Mouse (Mus musculus): Measurements from ENCODE around the gene Gpr34. TPM values are rescaled to one million over a fixed set of nuclear protein-coding genes. Genes with fewer than 3 reads are reported as not detected.

The Gpr34 gene
- total and polyA plus RNA-seq, 2 experiments from 2014 or later = 3.9 to 5.6 TPM

DNA sequence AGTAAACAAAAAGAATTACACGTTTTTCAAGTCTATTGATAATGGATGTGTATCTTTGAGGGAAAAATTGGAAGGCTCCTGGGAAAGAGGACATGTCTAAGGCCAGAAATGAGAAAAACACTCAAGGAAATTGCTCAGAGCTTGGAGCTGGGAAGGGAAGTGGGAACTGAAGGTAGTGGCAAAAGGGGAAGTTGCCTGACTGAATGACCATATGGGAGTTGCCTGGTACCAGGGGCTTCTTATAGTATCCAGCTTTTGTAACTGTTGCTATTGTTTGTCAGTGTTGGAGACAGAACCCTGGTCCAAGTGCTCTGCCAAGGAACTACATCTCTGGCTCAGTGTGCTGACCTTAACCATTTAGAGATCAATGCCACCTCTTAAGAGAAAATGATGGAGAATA, 15.2 kb upstream of the Gpr34 start:
- DNase-seq = no peak
- H3K27ac ChIP-seq (ENCODE audit: low read depth, low read length) = no peak overlapping the region
- no peak overlapping the region for H3K9ac ChIP-seq
- H3K36me3 ChIP-seq (ENCODE audit: insufficient read depth) = peaks cover 5% of the 10 kb centered on the region; the same call in 1 of the 2 replicates
- ATAC-seq = no peak
- TF ChIP-seq CTCF (IDR thresholded peaks at IDR 0.05; ENCODE audit: low read depth) = no peak
- WGBS = 54% methylated on average over 1 of the region's 1 CpGs
- no peaks in the 10 kb centered on the region for H3K9me3 ChIP-seq (ENCODE audit: low read length)
- no peaks in the 10 kb centered on the region for H3K27me3 ChIP-seq (ENCODE audit: insufficient read depth, low read length)
- H3K4me3 ChIP-seq (ENCODE audit: low read depth, low read length) = no peak overlapping the region
- no peak overlapping the region for H3K4me2 ChIP-seq (ENCODE audit: low read depth)
- no peaks in the 10 kb centered on the region for H3K4me1 ChIP-seq (ENCODE audit: insufficient read depth)

GRCm38 (mm10) chrX:13617294-13617693, 14.6 kb upstream of the Gpr34 start:
- no peak overlapping the region for H3K4me2 ChIP-seq (ENCODE audit: low read depth)
- ATAC-seq (no peak), DNase-seq (no peak)
- H3K4me3 ChIP-seq (ENCODE audit: low read depth, low read length) = no peak overlapping the region
- peaks cover 5% of the 10 kb centered on the region; the same call in 1 of the 2 replicates for H3K36me3 ChIP-seq (ENCODE audit: insufficient read depth)
- TF ChIP-seq CTCF (IDR thresholded peaks at IDR 0.05; ENCODE audit: low read depth) = no peak
- no peaks in the 10 kb centered on the region for H3K27me3 ChIP-seq (ENCODE audit: insufficient read depth, low read length)
- H3K9me3 ChIP-seq (ENCODE audit: low read length) = no peaks in the 10 kb centered on the region
- 97% methylated on average over 1 of the region's 1 CpGs for WGBS
- H3K27ac ChIP-seq (ENCODE audit: low read depth, low read length) = no peak overlapping the region
- no peaks in the 10 kb centered on the region for H3K4me1 ChIP-seq (ENCODE audit: insufficient read depth)
- no peak overlapping the region for H3K9ac ChIP-seq

DNA sequence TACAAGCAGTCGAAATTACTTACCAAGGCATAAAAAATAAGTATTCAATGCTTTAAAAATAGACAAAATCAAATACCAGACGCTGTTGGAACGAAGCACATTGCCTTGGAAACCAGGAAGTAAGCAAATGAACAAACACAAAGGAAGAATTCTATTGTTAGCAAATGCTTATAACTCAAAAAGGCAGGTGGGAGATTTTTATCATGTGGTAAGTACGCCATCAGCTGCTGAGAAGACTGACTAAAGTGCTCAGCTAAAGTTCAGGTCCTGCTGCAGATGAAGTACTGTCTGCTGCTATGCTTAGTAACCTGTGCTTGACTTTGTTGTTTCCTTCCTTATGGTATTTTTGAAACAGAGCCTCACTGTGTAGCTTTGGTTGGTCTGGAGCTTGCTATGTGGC, 13.4 kb upstream of the Gpr34 start:
- Histone ChIP-seq H3K9ac (no peak overlapping the region), H3K4me1 (ENCODE audit: insufficient read depth) (no peaks in the 10 kb centered on the region), H3K36me3 (ENCODE audit: insufficient read depth) (no peaks in the 10 kb centered on the region), H3K27me3 (ENCODE audit: insufficient read depth, low read length) (no peaks in the 10 kb centered on the region), H3K9me3 (ENCODE audit: low read length) (no peaks in the 10 kb centered on the region), H3K4me3 (ENCODE audit: low read depth, low read length) (no peak overlapping the region), H3K27ac (ENCODE audit: low read depth, low read length) (no peak overlapping the region), H3K4me2 (ENCODE audit: low read depth) (no peak overlapping the region)
- no peak for TF ChIP-seq CTCF (IDR thresholded peaks at IDR 0.05; ENCODE audit: low read depth)
- 75% methylated on average over 4 of the region's 4 CpGs for WGBS
- DNase-seq = peak; percentile 2
- ATAC-seq = no peak

DNA sequence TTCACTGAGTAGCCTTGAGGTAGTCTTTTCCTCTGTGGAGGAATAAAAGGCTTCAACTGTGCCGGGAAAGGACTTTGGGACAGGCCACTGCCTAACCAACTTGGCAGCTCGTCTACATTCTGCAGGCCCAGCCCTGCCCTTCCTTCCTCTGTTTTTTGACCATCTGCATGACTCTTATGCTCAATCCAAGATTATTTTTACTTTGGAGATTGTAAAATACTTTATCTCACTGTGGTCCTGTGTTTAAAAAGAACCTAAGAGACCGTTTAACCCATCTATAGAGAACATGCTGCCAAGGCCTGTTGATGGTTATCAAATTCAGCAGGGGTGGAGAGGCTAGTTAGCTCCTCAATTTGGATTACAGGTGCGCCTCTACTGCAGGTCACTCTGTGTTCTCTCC, 10.4 kb upstream of the Gpr34 start:
- Histone ChIP-seq H3K4me2 (ENCODE audit: low read depth) (no peak overlapping the region), H3K9ac (no peak overlapping the region), H3K27me3 (ENCODE audit: insufficient read depth, low read length) (no peaks in the 10 kb centered on the region), H3K36me3 (ENCODE audit: insufficient read depth) (no peaks in the 10 kb centered on the region), H3K27ac (ENCODE audit: low read depth, low read length) (no peak overlapping the region), H3K4me3 (ENCODE audit: low read depth, low read length) (no peak overlapping the region), H3K4me1 (ENCODE audit: insufficient read depth) (no peaks in the 10 kb centered on the region), H3K9me3 (ENCODE audit: low read length) (no peaks in the 10 kb centered on the region)
- WGBS = 85% methylated on average over 4 of the region's 4 CpGs
- no peak for DNase-seq
- TF ChIP-seq CTCF (IDR thresholded peaks at IDR 0.05; ENCODE audit: low read depth) = no peak
- ATAC-seq = no peak

DNA sequence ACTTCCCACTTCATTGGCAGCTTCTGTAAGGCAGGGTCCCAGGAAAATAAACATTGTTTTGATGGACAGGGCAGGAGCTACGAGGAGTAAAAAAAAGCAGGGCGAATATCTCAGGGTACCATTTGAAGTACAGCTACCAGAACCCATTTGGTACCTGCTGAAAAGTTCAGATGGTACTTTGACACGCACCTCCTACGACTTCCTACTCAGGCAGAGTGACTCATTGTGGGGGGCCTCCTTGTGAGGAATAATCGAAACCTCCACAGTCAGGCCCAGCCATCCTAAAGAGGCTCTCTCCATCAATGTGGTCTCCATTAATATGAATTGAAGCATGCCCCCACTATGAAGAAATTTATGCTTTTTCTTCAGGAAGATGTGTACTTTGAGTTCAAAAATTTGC, 9.2 kb upstream of the Gpr34 start:
- no peak for DNase-seq
- no peaks in the 10 kb centered on the region for H3K9me3 ChIP-seq (ENCODE audit: low read length)
- no peak for ATAC-seq
- no peaks in the 10 kb centered on the region for H3K4me1 ChIP-seq (ENCODE audit: insufficient read depth)
- H3K9ac ChIP-seq = no peak overlapping the region
- no peak for TF ChIP-seq CTCF (IDR thresholded peaks at IDR 0.05; ENCODE audit: low read depth)
- no peak overlapping the region for H3K4me2 ChIP-seq (ENCODE audit: low read depth)
- H3K4me3 ChIP-seq (ENCODE audit: low read depth, low read length) = no peak overlapping the region
- H3K27me3 ChIP-seq (ENCODE audit: insufficient read depth, low read length) = no peaks in the 10 kb centered on the region
- no peak overlapping the region for H3K27ac ChIP-seq (ENCODE audit: low read depth, low read length)
- WGBS = 87% methylated on average over 5 of the region's 5 CpGs
- no peaks in the 10 kb centered on the region for H3K36me3 ChIP-seq (ENCODE audit: insufficient read depth)

- no peaks in the 10 kb centered on the region for H3K4me1 ChIP-seq (ENCODE audit: insufficient read depth)
- no peak overlapping the region for H3K9ac ChIP-seq
- H3K4me3 ChIP-seq (ENCODE audit: low read depth, low read length) = no peak overlapping the region
- no peak for TF ChIP-seq CTCF (IDR thresholded peaks at IDR 0.05; ENCODE audit: low read depth)
- H3K36me3 ChIP-seq (ENCODE audit: insufficient read depth) = no peaks in the 10 kb centered on the region
- H3K9me3 ChIP-seq (ENCODE audit: low read length) = no peaks in the 10 kb centered on the region
- H3K27ac ChIP-seq (ENCODE audit: low read depth, low read length) = no peak overlapping the region
- WGBS = 96% methylated on average over 1 of the region's 1 CpGs
- no peak overlapping the region for H3K4me2 ChIP-seq (ENCODE audit: low read depth)
- ATAC-seq (no peak), DNase-seq (no peak)
- no peaks in the 10 kb centered on the region; the same call in 1 of the 2 replicates for H3K27me3 ChIP-seq (ENCODE audit: insufficient read depth, low read length)
These were observed 4.5 kb downstream of the Gpr34 start for GRCm38 (mm10) chrX:13636398-13636797.

- 62% methylated on average over 2 of the region's 2 CpGs for WGBS
- no peak for ATAC-seq
These were observed 7.0 kb downstream of the Gpr34 start for GRCm38 (mm10) chrX:13638894-13639293.

GRCm38 (mm10) chrX:13651889-13652288, 20.0 kb downstream of the Gpr34 start:
- TF ChIP-seq CTCF (IDR thresholded peaks at IDR 0.05; ENCODE audit: low read depth) = no peak
- no peak for DNase-seq
- Histone ChIP-seq H3K9ac (no peak overlapping the region), H3K36me3 (ENCODE audit: insufficient read depth) (no peaks in the 10 kb centered on the region), H3K27me3 (ENCODE audit: insufficient read depth, low read length) (no peaks in the 10 kb centered on the region), H3K27ac (ENCODE audit: low read depth, low read length) (no peak overlapping the region), H3K4me1 (ENCODE audit: insufficient read depth) (no peaks in the 10 kb centered on the region), H3K4me2 (ENCODE audit: low read depth) (no peak overlapping the region), H3K4me3 (ENCODE audit: low read depth, low read length) (no peak overlapping the region), H3K9me3 (ENCODE audit: low read length) (no peaks in the 10 kb centered on the region)
- ATAC-seq = no peak
- WGBS = 77% methylated on average over 2 of the region's 2 CpGs

More at GRCm38 (mm10) chrX:13638894-13639293, 7.0 kb downstream of the Gpr34 start:
- no peak for DNase-seq
- Histone ChIP-seq H3K9ac (no peak overlapping the region), H3K4me3 (ENCODE audit: low read depth, low read length) (no peak overlapping the region), H3K9me3 (ENCODE audit: low read length) (no peaks in the 10 kb centered on the region), H3K36me3 (ENCODE audit: insufficient read depth) (no peaks in the 10 kb centered on the region), H3K4me1 (ENCODE audit: insufficient read depth) (no peaks in the 10 kb centered on the region), H3K4me2 (ENCODE audit: low read depth) (no peak overlapping the region), H3K27ac (ENCODE audit: low read depth, low read length) (no peak overlapping the region), H3K27me3 (ENCODE audit: insufficient read depth, low read length) (no peaks in the 10 kb centered on the region; the same call in 1 of the 2 replicates)
- TF ChIP-seq CTCF (IDR thresholded peaks at IDR 0.05; ENCODE audit: low read depth) = no peak
